Mouse (Mus musculus) ES-Bruce4 (cell line): ENCODE data around the gene Plin5. TPM values are rescaled to one million over a fixed set of nuclear protein-coding genes. Genes with fewer than 3 reads are reported as not detected.
A peak's percentile ranks its signal among the peaks of the same experiment; 100 is the strongest.

Experiments
- H3K27ac ChIP-seq: 2 replicates; pipeline ENCODE4 v1.5.1; 2012; ENCODE audit warnings: low read length, inconsistent platforms; ENCODE audit not compliant: insufficient read depth
- H3K27me3 ChIP-seq: 2 replicates; pipeline ENCODE4 v1.6.1; 2012; ENCODE audit warnings: mild to moderate bottlenecking, low read length, inconsistent platforms; ENCODE audit not compliant: control insufficient read depth, poor library complexity, insufficient read depth, severe bottlenecking
- H3K36me3 ChIP-seq: 2 replicates; pipeline ENCODE4 v1.6.1; 2012; ENCODE audit warnings: inconsistent platforms, mild to moderate bottlenecking, low read length, moderate library complexity; ENCODE audit not compliant: control insufficient read depth, poor library complexity, insufficient read depth, severe bottlenecking
- H3K4me1 ChIP-seq: one replicate; pipeline ENCODE4 v1.8.1; 2011; ENCODE audit warnings: low read length; ENCODE audit not compliant: control insufficient read depth, insufficient read depth
- H3K4me3 ChIP-seq: 2 replicates; pipeline ENCODE4 v1.5.1; 2011; ENCODE audit warnings: low read depth, mild to moderate bottlenecking, low read length
- H3K9ac ChIP-seq: 2 replicates; pipeline ENCODE4 v1.6.1; 2012; ENCODE audit warnings: low read depth, mild to moderate bottlenecking, inconsistent platforms; ENCODE audit not compliant: poor library complexity, severe bottlenecking
- H3K9me3 ChIP-seq: replicated peaks from 2 replicates; pipeline ENCODE4 v1.6.1; 2012; ENCODE audit warnings: mild to moderate bottlenecking, low read length, inconsistent platforms; ENCODE audit not compliant: control insufficient read depth, poor library complexity, insufficient read depth, severe bottlenecking
- CTCF ChIP-seq: IDR thresholded peaks from one replicate; pipeline ENCODE4 v1.8.1; 2011; ENCODE audit warnings: low read depth, low read length
- EP300 ChIP-seq: IDR thresholded peaks from 2 replicates; pipeline ENCODE4 v1.6.1; 2011; ENCODE audit warnings: low read depth, low read length; ENCODE audit not compliant: insufficient read depth
- POLR2A ChIP-seq: IDR thresholded peaks from one replicate; pipeline ENCODE4 v1.8.1; 2011; ENCODE audit warnings: low read length; ENCODE audit not compliant: insufficient read depth
- polyA plus RNA-seq: library from polyadenylated mRNA; stranded (reverse); fragments of >200 nt; gene quantifications from 2 replicates; pipeline ENCODE4 v1.2.4, GENCODE M21; 2011; ENCODE audit warnings: low read depth; ENCODE audit not compliant: missing spikeins, insufficient read depth, insufficient read length

The Plin5 gene
- polyA plus RNA-seq, 1 experiment, result 1.0 TPM

- H3K27me3 ChIP-seq, result peaks cover 4% of the 10 kb centered on the region; the same call in 1 of the 2 replicates
- no peaks in the 10 kb centered on the region for H3K9me3 ChIP-seq
- no peak overlapping the region for H3K27ac ChIP-seq
- no peaks in the 10 kb centered on the region for H3K36me3 ChIP-seq
- no peaks in the 10 kb centered on the region for H3K4me1 ChIP-seq
- no peak overlapping the region for H3K9ac ChIP-seq
- no peak overlapping the region for H3K4me3 ChIP-seq
- no peak for TF ChIP-seq POLR2A
- no peak for TF ChIP-seq EP300
- TF ChIP-seq CTCF, result no peak
Observed at GRCm38 (mm10) chr17:56128246-56128645, 10.8 kb upstream of the Plin5 start.

- Histone ChIP-seq H3K9me3 (no peaks in the 10 kb centered on the region), H3K4me1 (no peaks in the 10 kb centered on the region), H3K4me3 (no peak overlapping the region), H3K27ac (no peak overlapping the region), H3K9ac (no peak overlapping the region), H3K36me3 (no peaks in the 10 kb centered on the region), H3K27me3 (peaks cover 4% of the 10 kb centered on the region; the same call in 1 of the 2 replicates)
- no peak for TF ChIP-seq POLR2A
- no peak for TF ChIP-seq CTCF
- no peak for TF ChIP-seq EP300
Observed at GRCm38 (mm10) chr17:56126175-56126574, 8.8 kb upstream of the Plin5 start.

- no peak for TF ChIP-seq CTCF
- TF ChIP-seq POLR2A, result no peak
- TF ChIP-seq EP300, result no peak
- Histone ChIP-seq H3K36me3 (no peaks in the 10 kb centered on the region), H3K9me3 (no peaks in the 10 kb centered on the region), H3K4me3 (no peak overlapping the region), H3K27ac (no peak overlapping the region), H3K9ac (no peak overlapping the region), H3K27me3 (peaks cover 4% of the 10 kb centered on the region; the same call in 1 of the 2 replicates), H3K4me1 (no peaks in the 10 kb centered on the region)
Observed at GRCm38 (mm10) chr17:56125276-56125630, 7.9 kb upstream of the Plin5 start.

- no peak overlapping the region for H3K27ac ChIP-seq
- TF ChIP-seq CTCF (peak; percentile 79), EP300 (no peak)
Observed at GRCm38 (mm10) chr17:56124377-56125275, 7.2 kb upstream of the Plin5 start.

GRCm38 (mm10) chr17:56123681-56124340, 6.4 kb upstream of the Plin5 start:
- Histone ChIP-seq H3K4me1 (no peaks in the 10 kb centered on the region), H3K9me3 (no peaks in the 10 kb centered on the region), H3K36me3 (no peaks in the 10 kb centered on the region), H3K27me3 (peaks cover 4% of the 10 kb centered on the region; the same call in 1 of the 2 replicates), H3K9ac (peak overlapping the region; percentile 21), H3K27ac (no peak overlapping the region), H3K4me3 (peak overlapping the region; percentile 55)
- TF ChIP-seq EP300 (no peak), POLR2A (no peak), CTCF (no peak)

More at GRCm38 (mm10) chr17:56124377-56125275, 7.2 kb upstream of the Plin5 start:
- Histone ChIP-seq H3K27me3 (peaks cover 4% of the 10 kb centered on the region; the same call in 1 of the 2 replicates), H3K4me1 (no peaks in the 10 kb centered on the region), H3K9me3 (no peaks in the 10 kb centered on the region), H3K36me3 (no peaks in the 10 kb centered on the region), H3K9ac (peak overlapping the region; percentile 21), H3K4me3 (peak overlapping the region; percentile 55)

- no peaks in the 10 kb centered on the region for H3K9me3 ChIP-seq
- H3K4me3 ChIP-seq, result peak overlapping the region; percentile 8; the same call in 1 of the 2 replicates
- H3K36me3 ChIP-seq, result no peaks in the 10 kb centered on the region
- H3K27ac ChIP-seq, result no peak overlapping the region
- H3K4me1 ChIP-seq, result no peaks in the 10 kb centered on the region
- no peak overlapping the region for H3K9ac ChIP-seq
- TF ChIP-seq CTCF, result no peak
- TF ChIP-seq EP300, result no peak
- no peak for TF ChIP-seq POLR2A
- H3K27me3 ChIP-seq, result peaks cover 4% of the 10 kb centered on the region; the same call in 1 of the 2 replicates
Observed at GRCm38 (mm10) chr17:56123161-56123560, 5.8 kb upstream of the Plin5 start.
